Mouse (Mus musculus) fibroblast of lung, adult 2 months (primary cell): ENCODE data around the gene Slc6a9.
A peak's percentile ranks its signal among the peaks of the same experiment; 100 is the strongest.

Experiments used
- DNase-seq: peaks from one replicate; pipeline ENCODE4 v3.0.0-alpha.2; 2011; ENCODE audit warnings: low read depth

Slc6a9 gene

GRCm38 (mm10) chr4:117878703-117879102, 44.4 kb downstream of the Slc6a9 start:
- DNase-seq, result no peak

GRCm38 (mm10) chr4:117882701-117883691, 48.7 kb downstream of the Slc6a9 start, which contains the start of gene B4galt2:
TSS of gene B4galt2 (minus strand) at chr4:117883487.
- DNase-seq, result no peak

- no peak for DNase-seq
Measured at GRCm38 (mm10) chr4:117884146-117884545, 49.8 kb downstream of the Slc6a9 start.

GRCm38 (mm10) chr4:117885093-117885492, 50.8 kb downstream of the Slc6a9 start:
- DNase-seq, result no peak

- no peak for DNase-seq
Measured at GRCm38 (mm10) chr4:117885994-117886393, 51.7 kb downstream of the Slc6a9 start.

DNA sequence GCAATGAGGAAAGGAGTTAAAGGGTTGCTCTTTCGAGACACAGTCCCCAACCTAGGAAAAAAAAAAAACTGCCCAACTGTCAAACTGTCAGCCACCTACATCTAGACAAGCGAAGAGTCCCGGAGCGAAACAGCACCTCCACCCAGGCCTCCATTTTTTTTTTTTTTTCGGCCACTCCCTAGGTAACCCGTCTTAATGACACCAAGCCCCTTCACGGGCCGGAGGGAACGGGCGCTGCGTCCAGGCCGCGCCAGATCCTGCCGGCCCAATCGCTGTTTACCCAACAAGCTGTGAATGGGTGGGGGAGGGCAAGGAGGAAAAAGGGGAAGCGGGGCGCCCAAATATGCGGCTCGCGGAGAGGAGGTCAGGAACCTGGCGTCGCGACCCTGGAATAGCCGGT, 52.3 kb downstream of the Slc6a9 start:
- DNase-seq, result no peak

GRCm38 (mm10) chr4:117887133-117887532, 52.8 kb downstream of the Slc6a9 start, which contains the start of gene Atp6v0b:
TSS of gene Atp6v0b (minus strand) at chr4:117887333.
- peak; percentile 48 for DNase-seq

GRCm38 (mm10) chr4:117887920-117888319, 53.6 kb downstream of the Slc6a9 start:
- DNase-seq, result no peak

DNA sequence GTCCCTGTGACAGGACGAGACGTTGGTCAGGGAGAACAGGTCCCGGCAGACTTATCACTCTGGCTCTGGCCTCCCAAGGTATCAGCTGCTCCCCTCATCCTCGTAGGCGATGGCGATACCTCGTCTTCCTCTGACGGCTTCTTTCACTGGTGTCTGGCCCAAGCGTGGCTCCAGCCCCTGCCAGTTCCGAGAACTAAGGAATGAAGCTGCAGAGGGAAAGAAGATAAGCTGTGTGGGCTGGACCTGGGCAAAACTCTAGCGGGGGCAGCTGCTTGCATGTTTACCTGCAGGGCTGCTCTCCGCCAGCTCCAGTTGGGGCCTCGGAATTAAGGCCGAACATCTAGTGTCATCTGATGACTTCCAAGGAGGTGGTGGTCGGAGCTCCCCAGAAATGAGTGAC, 55.2 kb downstream of the Slc6a9 start:
- no peak for DNase-seq

GRCm38 (mm10) chr4:117890031-117890430, 55.7 kb downstream of the Slc6a9 start:
- no peak for DNase-seq

GRCm38 (mm10) chr4:117890750-117891149, 56.4 kb downstream of the Slc6a9 start:
- DNase-seq, result no peak

GRCm38 (mm10) chr4:117891738-117892161, 57.4 kb downstream of the Slc6a9 start, which contains the start of gene Dph2:
TSS of gene Dph2 (minus strand) at chr4:117892032.
- peak; percentile 70 for DNase-seq

DNA sequence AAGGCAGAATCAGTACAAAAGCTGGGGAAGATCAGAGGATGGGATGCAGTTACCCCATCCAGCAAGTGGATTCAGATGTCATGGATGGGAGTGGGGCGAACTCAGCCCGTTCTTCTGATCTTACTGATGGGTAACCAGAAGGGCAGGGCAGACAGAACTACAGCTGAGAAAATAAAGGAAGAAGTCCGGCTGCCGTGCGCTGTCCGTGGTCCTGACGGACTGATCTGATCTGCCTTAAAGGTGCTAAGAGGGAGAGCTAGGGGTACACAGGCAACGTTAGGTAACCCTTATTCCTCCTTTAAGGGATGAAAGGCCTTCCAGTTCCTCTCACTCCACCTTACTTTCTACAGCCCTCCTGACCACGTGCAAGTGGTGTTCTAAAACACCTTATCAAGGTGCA, 59.1 kb downstream of the Slc6a9 start:
- DNase-seq, result no peak

- DNase-seq, result no peak
Measured at GRCm38 (mm10) chr4:117894601-117895000, 60.3 kb downstream of the Slc6a9 start.

DNA sequence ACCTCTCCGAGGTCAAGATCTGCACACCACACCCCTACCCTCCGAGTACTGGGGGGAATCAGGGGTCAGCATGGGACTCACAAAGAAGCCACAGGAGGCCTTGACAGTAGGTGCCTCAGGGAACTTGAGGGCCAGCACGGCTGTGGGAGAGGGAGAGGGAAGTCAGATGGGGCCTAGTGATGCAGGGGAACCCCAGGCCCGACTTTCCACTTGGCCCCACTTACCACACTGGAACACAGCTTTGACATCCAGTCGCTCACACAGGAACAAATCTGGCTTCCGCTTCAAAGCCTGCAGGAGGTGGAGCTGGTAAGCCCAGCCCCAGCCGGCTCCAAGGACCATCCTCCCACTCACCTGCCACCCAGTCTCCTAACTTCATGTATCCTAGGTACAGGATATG, 61.0 kb downstream of the Slc6a9 start:
- DNase-seq, result no peak

DNA sequence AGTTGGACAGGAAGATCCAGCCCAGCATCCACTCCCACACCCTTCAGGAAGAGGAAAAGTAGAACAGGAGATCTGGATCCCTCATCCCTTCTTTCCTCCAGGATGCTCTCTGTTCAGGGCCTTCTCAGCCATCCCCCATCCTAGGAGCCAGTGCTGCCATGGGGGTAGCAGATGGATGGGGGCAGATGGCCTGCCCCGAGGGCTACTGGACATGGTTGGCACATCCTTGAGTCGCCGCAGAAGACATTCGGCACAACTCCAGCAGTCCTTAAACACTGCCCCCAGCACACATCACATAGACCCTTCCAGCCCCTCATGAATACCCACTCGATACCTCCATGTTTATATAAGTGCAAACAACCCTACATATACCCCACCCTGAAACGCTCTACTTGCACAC, 61.7 kb downstream of the Slc6a9 start:
- DNase-seq, result no peak

DNA sequence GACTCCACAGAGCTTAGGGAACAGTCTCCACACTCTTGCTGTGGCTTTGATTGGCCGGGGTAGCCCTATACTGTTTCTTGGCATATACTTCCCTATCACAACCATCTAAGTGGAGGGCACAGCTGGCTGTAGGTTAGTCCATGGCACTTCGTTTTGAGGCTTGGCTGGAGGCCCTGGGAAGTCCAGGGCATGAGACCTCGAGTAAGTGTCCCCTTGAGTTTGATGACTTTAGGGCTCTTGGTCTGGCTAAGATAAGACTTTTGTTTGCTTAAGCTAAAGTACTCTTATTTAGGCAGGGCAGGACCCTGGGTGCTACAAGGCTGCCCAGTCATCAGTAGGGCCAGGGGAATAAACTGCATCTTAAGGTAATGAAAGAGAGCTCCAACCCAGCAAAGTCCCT, 63.8 kb downstream of the Slc6a9 start:
- DNase-seq, result no peak

- DNase-seq, result no peak
Measured at GRCm38 (mm10) chr4:117904094-117904493, 69.8 kb downstream of the Slc6a9 start.

- DNase-seq, result no peak
Measured at GRCm38 (mm10) chr4:117904761-117905160, 70.5 kb downstream of the Slc6a9 start.

DNA sequence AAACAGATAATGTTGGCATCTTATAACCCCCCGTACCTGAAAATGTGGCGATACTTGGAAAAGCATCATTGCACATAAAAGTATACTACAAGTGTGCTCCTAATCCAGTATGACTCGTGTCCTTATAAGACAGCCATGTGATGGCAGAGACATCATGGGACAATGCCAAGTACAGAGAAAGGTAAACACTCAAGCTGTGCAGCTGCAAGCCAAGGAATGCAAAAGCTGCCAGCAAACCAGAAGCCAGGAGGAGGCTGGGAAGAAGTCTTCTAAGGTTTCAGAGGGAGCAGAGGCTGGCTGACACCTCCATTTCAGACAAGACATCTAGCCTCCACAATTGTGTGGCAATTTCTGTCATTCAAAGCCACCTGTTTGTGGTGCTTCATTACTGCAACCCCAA, 71.9 kb downstream of the Slc6a9 start:
- no peak for DNase-seq

DNA sequence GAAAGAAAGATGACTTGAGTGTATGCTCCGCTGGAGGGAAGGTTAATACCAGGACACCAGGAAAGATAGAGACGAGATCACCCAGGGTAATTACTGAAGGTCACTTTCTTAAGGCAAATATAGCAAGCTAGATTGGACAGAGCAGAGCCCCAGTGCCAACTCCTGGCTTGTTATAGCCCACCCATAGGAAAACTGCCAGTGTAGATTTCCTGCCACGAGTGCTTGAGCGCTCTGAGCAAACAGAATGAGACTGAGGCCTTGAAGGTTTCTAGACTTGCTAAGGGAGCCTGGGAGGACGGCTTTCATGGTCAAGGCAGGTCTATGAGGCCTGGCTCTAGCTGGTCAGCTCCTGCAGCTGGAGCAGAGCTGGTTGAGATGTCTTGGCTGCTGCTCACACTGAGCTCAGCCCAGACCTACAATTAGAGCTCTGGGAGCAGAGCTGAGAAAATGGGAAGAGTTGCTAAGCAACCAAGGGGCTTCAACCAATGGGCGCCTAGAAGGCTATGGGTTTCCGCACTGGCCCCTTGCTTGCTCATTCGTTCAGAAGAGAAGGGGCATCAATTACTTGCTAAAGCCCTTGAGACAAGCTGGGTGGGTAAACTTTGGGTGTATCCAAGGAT, 74.6 kb downstream of the Slc6a9 start:
- no peak for DNase-seq

GRCm38 (mm10) chr4:117912131-117912561, 77.8 kb downstream of the Slc6a9 start:
- no peak for DNase-seq

- no peak for DNase-seq
Measured at GRCm38 (mm10) chr4:117912685-117913273, 78.5 kb downstream of the Slc6a9 start.
